Mouse (Mus musculus): ENCODE data around the gene Pold3. TPM values are rescaled to one million over a fixed set of nuclear protein-coding genes. Genes with fewer than 3 reads are reported as not detected.

The Pold3 gene
- polyA plus RNA-seq (2012; rRNA removed): 6.7 and 7.9 TPM in 2 replicates

DNA sequence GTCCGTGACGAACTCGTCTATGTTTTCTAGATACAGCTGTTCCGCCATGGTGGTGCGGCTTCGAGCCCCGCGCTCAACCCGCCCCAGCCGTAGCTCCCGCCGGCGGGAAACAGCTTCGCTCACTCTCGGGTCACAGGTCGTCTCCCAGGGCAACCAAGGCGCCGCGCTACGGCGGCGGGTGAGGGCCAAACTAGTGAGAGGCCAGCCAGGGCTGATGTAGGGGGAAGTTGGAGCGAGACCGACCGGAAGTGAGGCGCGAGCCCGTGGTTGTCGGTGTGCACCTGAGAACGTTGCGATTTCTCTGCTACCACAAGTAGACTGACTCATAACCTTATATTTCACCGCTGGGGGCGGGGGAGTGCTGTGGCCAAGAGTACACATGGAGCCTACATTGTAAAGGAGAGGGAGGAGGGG is at the start of gene Pold3:
Gene Pold3, minus strand, starts transcription at position 190 of the 414 bp plus-strand sequence.
- Histone ChIP-seq H3K36me3 (ENCODE audit: control insufficient read depth, insufficient read depth, low read length) (peaks cover 3% of the 10 kb centered on the region), H3K27me3 (ENCODE audit: control insufficient read depth, insufficient read depth, low read length) (no peaks in the 10 kb centered on the region), H3K4me1 (ENCODE audit: control insufficient read depth, insufficient read depth, insufficient read length) (no peaks in the 10 kb centered on the region; the same call in 1 of the 2 replicates), H3K4me3 (ENCODE audit: extremely low read depth, insufficient read depth, insufficient read length) (peak within 1 kb of the TSS; percentile 75), H3K27ac (ENCODE audit: insufficient read depth, low read length) (peak within 1 kb of the TSS; percentile 76)
- no peak for TF ChIP-seq POLR2A (IDR thresholded peaks at IDR 0.05; ENCODE audit: low read depth, low read length)
- no peak for TF ChIP-seq CTCF (IDR thresholded peaks at IDR 0.05; ENCODE audit: extremely low read depth, insufficient read depth, insufficient read length, insufficient replicate concordance)
- DNase-seq (ENCODE audit: low read depth in 1 of 2, low spot score in 2 of 2): peak; percentile 93 to 99
- 1% methylated on average over 33 of the region's 33 CpGs for WGBS

GRCm38 (mm10) chr7:100170756-100171155 is 49.4 kb upstream of the Pold3 start:
- Histone ChIP-seq H3K4me1 (ENCODE audit: control insufficient read depth, insufficient read depth, insufficient read length) (no peaks in the 10 kb centered on the region), H3K27me3 (ENCODE audit: control insufficient read depth, insufficient read depth, low read length) (no peaks in the 10 kb centered on the region), H3K36me3 (ENCODE audit: control insufficient read depth, insufficient read depth, low read length) (no peaks in the 10 kb centered on the region), H3K4me3 (ENCODE audit: extremely low read depth, insufficient read depth, insufficient read length) (no peak overlapping the region), H3K27ac (ENCODE audit: insufficient read depth, low read length) (no peak overlapping the region)
- 45% methylated on average over 4 of the region's 4 CpGs for whole genome bisulfite sequencing
- TF ChIP-seq CTCF (IDR thresholded peaks at IDR 0.05; ENCODE audit: extremely low read depth, insufficient read depth, insufficient read length, insufficient replicate concordance): no peak
- TF ChIP-seq POLR2A (IDR thresholded peaks at IDR 0.05; ENCODE audit: low read depth, low read length): no peak
- no peak for DNase-seq (ENCODE audit: low read depth in 1 of 2, low spot score in 2 of 2)

- no peaks in the 10 kb centered on the region for H3K36me3 ChIP-seq (ENCODE audit: control insufficient read depth, insufficient read depth, low read length)
- H3K4me1 ChIP-seq (ENCODE audit: control insufficient read depth, insufficient read depth, insufficient read length): no peaks in the 10 kb centered on the region
- TF ChIP-seq POLR2A (IDR thresholded peaks at IDR 0.05; ENCODE audit: low read depth, low read length): no peak
- no peak for TF ChIP-seq CTCF (IDR thresholded peaks at IDR 0.05; ENCODE audit: extremely low read depth, insufficient read depth, insufficient read length, insufficient replicate concordance)
- no peak overlapping the region for H3K4me3 ChIP-seq (ENCODE audit: extremely low read depth, insufficient read depth, insufficient read length)
- H3K27ac ChIP-seq (ENCODE audit: insufficient read depth, low read length): no peak overlapping the region
- DNase-seq (ENCODE audit: low read depth in 1 of 2, low spot score in 2 of 2): no peak
- H3K27me3 ChIP-seq (ENCODE audit: control insufficient read depth, insufficient read depth, low read length): no peaks in the 10 kb centered on the region
- 80% methylated on average over 11 of the region's 11 CpGs for WGBS
Observed at GRCm38 (mm10) chr7:100168654-100169053, 47.3 kb upstream of the Pold3 start.

- Histone ChIP-seq H3K4me1 (ENCODE audit: control insufficient read depth, insufficient read depth, insufficient read length) (peaks cover 4% of the 10 kb centered on the region), H3K36me3 (ENCODE audit: control insufficient read depth, insufficient read depth, low read length) (no peaks in the 10 kb centered on the region), H3K4me3 (ENCODE audit: extremely low read depth, insufficient read depth, insufficient read length) (no peak overlapping the region), H3K27ac (ENCODE audit: insufficient read depth, low read length) (no peak overlapping the region), H3K27me3 (ENCODE audit: control insufficient read depth, insufficient read depth, low read length) (no peaks in the 10 kb centered on the region)
- no peak for DNase-seq (ENCODE audit: low read depth in 1 of 2, low spot score in 2 of 2)
- TF ChIP-seq CTCF (IDR thresholded peaks at IDR 0.05; ENCODE audit: extremely low read depth, insufficient read depth, insufficient read length, insufficient replicate concordance) (no peak), POLR2A (IDR thresholded peaks at IDR 0.05; ENCODE audit: low read depth, low read length) (no peak)
- 84% methylated on average over 4 of the region's 4 CpGs for WGBS
Observed at GRCm38 (mm10) chr7:100163506-100163905, 42.1 kb upstream of the Pold3 start.

DNA sequence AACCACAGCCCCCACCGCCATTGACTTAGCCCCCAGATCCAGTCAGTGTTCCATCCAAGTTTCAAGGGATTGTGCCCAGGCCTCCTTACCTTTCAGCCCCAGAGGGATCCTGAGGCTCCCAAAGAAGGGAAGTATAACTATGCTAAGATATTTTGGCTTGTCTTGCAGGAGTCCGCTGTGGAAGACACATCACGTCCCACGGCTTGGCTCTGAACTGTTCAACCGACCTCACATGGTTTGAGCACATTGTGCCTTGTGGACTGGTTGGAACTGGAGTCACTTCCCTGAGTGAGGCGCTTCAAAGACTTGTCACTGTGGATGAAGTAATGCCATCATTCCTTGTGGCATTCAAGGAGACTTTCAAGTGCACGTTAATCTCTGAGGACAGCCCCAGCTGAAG is 38.6 kb upstream of the Pold3 start:
- Histone ChIP-seq H3K4me3 (ENCODE audit: extremely low read depth, insufficient read depth, insufficient read length) (peak overlapping the region; percentile 81; the same call in 1 of the 2 replicates), H3K27me3 (ENCODE audit: control insufficient read depth, insufficient read depth, low read length) (no peaks in the 10 kb centered on the region), H3K36me3 (ENCODE audit: control insufficient read depth, insufficient read depth, low read length) (no peaks in the 10 kb centered on the region), H3K27ac (ENCODE audit: insufficient read depth, low read length) (no peak overlapping the region), H3K4me1 (ENCODE audit: control insufficient read depth, insufficient read depth, insufficient read length) (peaks cover 4% of the 10 kb centered on the region)
- WGBS: 62% methylated on average over 7 of the region's 7 CpGs
- DNase-seq (ENCODE audit: low read depth in 1 of 2, low spot score in 2 of 2): no peak
- TF ChIP-seq POLR2A (IDR thresholded peaks at IDR 0.05; ENCODE audit: low read depth, low read length) (no peak), CTCF (IDR thresholded peaks at IDR 0.05; ENCODE audit: extremely low read depth, insufficient read depth, insufficient read length, insufficient replicate concordance) (no peak)

GRCm38 (mm10) chr7:100159105-100159841 is 37.9 kb upstream of the Pold3 start, which contains the start of gene Lipt2:
TSS of gene Lipt2 (plus strand) at chr7:100159277.
- peak within 1 kb of the TSS; percentile 81 for H3K4me3 ChIP-seq (ENCODE audit: extremely low read depth, insufficient read depth, insufficient read length)
- H3K27ac ChIP-seq (ENCODE audit: insufficient read depth, low read length): peak within 1 kb of the TSS; percentile 75
- peaks cover 4% of the 10 kb centered on the region for H3K4me1 ChIP-seq (ENCODE audit: control insufficient read depth, insufficient read depth, insufficient read length)
- peak; percentile 74 to 86 for DNase-seq (ENCODE audit: low read depth in 1 of 2, low spot score in 2 of 2)
- H3K36me3 ChIP-seq (ENCODE audit: control insufficient read depth, insufficient read depth, low read length): no peaks in the 10 kb centered on the region
- WGBS: 1% methylated on average over 78 of the region's 78 CpGs
- TF ChIP-seq CTCF (IDR thresholded peaks at IDR 0.05; ENCODE audit: extremely low read depth, insufficient read depth, insufficient read length, insufficient replicate concordance) (no peak), POLR2A (IDR thresholded peaks at IDR 0.05; ENCODE audit: low read depth, low read length) (peak; percentile 23)
- H3K27me3 ChIP-seq (ENCODE audit: control insufficient read depth, insufficient read depth, low read length): no peaks in the 10 kb centered on the region

- 54% methylated on average over 4 of the region's 4 CpGs for WGBS
- Histone ChIP-seq H3K4me3 (ENCODE audit: extremely low read depth, insufficient read depth, insufficient read length) (no peak overlapping the region), H3K4me1 (ENCODE audit: control insufficient read depth, insufficient read depth, insufficient read length) (peaks cover 4% of the 10 kb centered on the region), H3K36me3 (ENCODE audit: control insufficient read depth, insufficient read depth, low read length) (no peaks in the 10 kb centered on the region), H3K27me3 (ENCODE audit: control insufficient read depth, insufficient read depth, low read length) (no peaks in the 10 kb centered on the region), H3K27ac (ENCODE audit: insufficient read depth, low read length) (no peak overlapping the region)
- TF ChIP-seq CTCF (IDR thresholded peaks at IDR 0.05; ENCODE audit: extremely low read depth, insufficient read depth, insufficient read length, insufficient replicate concordance) (no peak), POLR2A (IDR thresholded peaks at IDR 0.05; ENCODE audit: low read depth, low read length) (no peak)
- no peak for DNase-seq (ENCODE audit: low read depth in 1 of 2, low spot score in 2 of 2)
Observed at GRCm38 (mm10) chr7:100157669-100158068, 36.3 kb upstream of the Pold3 start.

All from spleen, adult 2 months (tissue).